Mouse (Mus musculus) urinary bladder, postnatal 36 days (tissue): Measurements from ENCODE around the gene Nrl.

Experiments
- DNase-seq, 2 experiments: peaks; one replicate each; pipeline ENCODE4 v3.0.0; 2022; ENCODE audit warnings: low spot score in 2 of 2, mixed read lengths in 1 of 2

Nrl gene

DNA sequence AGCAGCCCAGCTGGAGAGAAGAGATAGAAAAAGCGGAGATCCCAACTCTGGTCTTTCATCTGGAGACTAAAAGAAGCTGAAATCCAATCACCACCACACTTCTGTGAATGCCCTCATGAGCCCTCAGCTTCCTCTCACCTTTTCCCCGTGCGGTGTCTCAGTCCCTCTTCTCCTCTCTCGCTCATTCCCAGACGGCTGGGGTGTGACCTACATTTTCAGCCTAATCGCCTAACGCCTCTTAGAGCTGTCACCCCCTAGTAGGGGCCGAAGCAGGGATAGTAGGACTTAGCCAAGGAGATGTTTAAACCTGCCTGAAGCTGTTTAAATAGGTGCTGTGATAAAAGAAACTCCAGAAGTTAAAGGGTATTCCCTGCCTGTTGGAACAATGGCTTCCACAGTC lies at the start of gene Nrl:
TSS of gene Nrl (minus strand) at position 197 of the 400 bp plus-strand sequence.
- DNase-seq, result no peak

GRCm38 (mm10) chr14:55571760-55572159 lies 47.0 kb upstream of the Nrl start:
- DNase-seq, result no peak

DNA sequence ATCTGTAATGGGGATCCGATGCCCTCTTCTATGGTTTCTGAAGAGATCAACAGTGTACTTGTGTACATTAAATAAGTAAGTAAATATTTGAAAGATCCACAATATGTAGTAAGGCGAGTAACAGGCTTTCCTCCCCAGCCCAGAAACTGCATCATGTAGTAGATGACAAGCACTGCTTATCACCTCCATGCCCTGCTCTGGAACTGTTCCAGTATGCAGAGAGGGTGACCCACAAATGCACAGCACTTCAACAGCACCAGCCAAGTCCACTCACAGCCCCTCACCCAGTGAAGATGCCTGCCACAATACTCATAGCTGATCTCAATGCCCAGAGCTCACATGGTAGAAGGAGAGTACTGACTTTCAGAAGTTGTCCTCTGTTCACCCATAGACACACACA lies 45.8 kb upstream of the Nrl start:
- DNase-seq, result no peak

DNA sequence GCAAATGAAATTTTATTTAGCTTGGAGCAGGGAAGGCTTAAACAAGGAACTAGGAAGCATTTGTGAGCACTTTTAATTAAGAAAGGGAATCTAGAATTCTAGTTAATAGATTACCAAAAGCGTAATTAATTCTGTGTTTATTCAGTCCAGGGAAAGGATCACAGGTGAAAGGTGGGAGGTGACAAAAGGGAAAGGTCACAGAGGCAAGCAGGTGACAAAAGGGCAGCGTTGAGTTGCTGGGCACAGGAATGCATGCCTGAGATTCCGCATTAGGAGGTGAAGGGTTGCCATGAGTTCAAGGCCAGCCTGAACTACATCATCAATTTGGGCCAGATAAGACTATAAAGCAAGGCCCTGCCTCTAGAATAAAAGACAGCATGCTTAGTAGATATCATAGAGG lies 42.7 kb upstream of the Nrl start:
- no peak for DNase-seq

DNA sequence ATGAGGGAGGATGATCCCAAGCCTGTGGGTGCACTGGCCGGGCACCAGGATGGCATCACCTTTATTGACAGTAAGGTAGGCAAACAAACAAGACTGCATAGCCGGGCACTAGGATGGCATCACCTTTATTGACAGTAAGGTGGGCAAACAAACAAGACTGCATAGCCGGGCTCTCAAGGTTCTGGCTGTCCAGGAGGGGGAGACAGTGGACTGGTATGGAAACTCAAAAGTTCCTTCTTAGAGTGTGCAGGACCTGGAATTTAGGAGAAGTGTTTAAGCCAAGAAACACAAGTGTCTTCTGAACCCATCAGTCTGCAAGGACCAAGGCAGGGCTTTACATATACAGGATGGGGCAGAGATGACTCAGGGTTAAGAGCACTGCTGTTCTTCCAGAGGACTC lies 41.0 kb upstream of the Nrl start:
- no peak for DNase-seq

DNA sequence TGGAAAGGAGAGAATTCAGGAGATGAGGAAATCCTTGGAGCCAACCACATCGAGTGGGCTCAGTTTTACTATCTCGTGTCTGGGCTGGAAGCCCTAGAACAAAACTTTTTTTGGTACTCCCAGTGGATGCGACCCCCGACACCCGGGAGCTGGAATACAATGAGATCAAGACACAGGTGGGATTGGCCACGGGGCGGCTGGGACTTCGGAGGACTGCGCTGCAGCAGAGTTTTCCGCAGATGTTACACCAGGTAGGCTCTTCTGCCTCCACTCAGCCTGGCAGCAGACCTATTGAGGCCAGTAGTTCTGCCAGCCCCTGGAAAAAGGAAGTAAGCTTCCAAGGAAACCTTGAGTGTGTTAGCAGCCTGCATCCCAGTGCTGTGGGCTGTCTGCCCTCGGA lies 38.5 kb upstream of the Nrl start:
- DNase-seq, result no peak

- DNase-seq, result no peak
Observed at GRCm38 (mm10) chr14:55561860-55562259, 37.1 kb upstream of the Nrl start.

- peak; percentile 95 to 98 for DNase-seq
Observed at GRCm38 (mm10) chr14:55560202-55561073, 35.7 kb upstream of the Nrl start, which contains the start of gene A730061H03Rik. Gene A730061H03Rik (minus strand): TSS chr14:55560406.

DNA sequence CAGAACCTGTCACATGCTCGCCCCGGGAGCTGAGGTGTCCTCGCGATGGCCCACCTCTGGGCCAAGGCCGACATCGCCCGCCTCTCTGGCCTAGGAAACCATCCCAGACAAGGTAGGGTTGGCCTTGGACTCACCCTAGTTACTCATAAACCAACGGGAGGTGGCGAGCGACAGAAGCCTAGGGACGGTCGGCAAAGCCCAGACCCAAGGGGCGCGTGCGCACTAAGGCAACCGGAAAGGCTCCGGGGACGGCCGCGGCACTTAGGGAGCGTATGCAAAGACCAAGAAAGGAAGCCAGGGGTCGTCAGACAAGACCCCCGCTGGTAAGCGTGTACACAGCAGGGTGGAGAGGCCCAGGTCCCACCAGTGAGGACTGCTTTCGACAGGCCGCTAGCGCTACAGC lies 35.0 kb upstream of the Nrl start, which contains the start of gene Dcaf11:
TSS of gene Dcaf11 (plus strand) at position 208 of the 403 bp plus-strand sequence.
- peak; percentile 82 to 90 for DNase-seq

- DNase-seq, result no peak
Observed at GRCm38 (mm10) chr14:55558740-55559448, 34.1 kb upstream of the Nrl start.

GRCm38 (mm10) chr14:55557587-55557986 lies 32.8 kb upstream of the Nrl start:
- no peak for DNase-seq

DNA sequence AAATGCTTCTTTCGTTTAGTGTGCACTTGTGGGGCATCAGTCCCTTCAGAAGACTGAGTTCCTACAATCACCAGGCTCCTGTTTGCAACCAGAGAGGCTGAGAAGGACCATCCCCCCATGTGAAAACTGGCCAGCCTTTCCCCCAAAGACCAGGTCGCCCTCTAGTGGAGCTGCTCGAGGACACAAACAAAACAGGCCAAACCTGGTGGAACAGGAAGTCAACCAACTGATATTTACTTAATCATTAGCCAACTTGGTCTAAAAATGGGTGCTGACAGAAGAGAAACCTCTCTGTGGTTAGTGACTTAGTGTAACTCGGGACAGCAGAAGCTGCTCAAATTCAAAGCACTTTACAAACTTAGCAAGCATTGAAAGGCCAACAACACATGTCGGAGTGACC lies 32.2 kb upstream of the Nrl start:
- DNase-seq, result peak; percentile 77 to 87

GRCm38 (mm10) chr14:55555788-55556187 lies 31.0 kb upstream of the Nrl start:
- DNase-seq, result no peak

DNA sequence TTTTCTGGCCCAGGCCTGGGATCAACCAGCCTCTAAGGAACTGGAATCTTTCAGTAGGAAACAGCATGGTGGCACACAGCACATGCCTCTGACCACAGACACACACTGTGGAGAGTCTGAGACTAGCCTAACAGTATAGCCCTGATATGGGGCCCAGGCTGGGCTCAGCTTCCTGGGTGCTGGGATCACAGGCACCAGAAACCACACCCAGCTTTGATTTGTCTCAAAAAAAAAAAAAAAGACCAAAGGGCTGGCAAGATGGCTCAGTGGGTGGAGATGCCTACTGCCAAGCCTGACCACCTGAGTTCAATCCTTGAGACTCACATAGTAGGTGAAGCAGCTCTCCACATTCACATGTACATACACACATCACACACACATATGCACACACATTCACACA lies 29.9 kb upstream of the Nrl start:
- DNase-seq, result no peak

DNA sequence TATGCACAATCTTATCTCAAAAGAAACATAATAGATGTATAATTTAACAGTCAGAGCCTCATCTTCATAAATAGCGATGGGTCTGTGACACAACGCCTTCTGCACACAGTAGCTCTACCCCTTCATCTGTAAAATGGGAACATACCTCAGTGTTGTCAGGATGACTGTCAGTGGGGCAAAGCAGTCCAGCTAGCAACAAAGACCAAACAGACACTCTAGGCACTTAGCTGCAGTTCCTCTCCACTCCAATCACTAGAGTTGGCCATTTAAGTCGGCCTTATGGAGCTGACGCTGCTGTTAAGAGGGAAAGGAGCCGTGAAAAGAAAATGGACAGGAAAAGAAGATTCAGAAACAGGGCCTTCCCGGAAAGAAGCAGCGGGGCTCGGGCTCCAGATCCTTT lies 27.0 kb upstream of the Nrl start:
- no peak for DNase-seq

DNA sequence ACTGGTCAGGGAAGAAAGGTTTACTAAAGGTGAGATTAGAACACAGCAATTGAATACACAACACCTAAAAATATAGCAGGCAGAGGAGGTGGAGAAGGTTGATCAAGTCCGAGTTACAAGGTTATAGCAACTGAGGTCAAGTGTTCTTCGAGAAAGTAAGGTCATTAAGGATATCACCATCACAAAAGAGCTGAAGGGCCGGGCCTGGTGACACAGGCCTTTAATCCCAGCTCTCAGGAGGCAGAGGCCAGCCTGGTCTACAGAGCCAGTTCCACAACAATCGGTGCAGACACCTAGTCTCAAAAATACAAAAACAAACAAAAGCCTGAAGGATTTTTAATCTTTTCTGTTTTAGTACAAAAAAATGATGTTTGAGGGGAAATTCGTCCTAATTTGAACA lies 26.6 kb upstream of the Nrl start:
- no peak for DNase-seq

DNA sequence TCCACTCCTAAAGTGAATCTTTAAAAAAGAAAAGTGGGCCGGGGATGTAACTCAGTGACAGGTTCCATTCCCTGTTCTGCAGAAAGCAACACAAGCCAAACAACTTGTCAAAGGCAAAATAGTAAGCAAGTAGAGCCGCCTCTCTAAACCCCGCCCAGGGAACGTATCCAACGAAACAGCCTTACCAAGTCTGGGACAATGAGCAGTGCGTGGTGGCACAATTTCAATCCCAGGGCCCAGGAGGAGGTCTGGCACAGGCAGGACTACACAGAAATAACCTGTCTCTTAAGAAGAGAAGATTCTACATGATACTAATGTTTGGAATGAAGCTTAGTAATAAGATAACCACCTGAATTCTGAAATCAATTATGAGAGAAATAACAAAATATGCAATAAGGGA lies 25.4 kb upstream of the Nrl start:
- no peak for DNase-seq

DNA sequence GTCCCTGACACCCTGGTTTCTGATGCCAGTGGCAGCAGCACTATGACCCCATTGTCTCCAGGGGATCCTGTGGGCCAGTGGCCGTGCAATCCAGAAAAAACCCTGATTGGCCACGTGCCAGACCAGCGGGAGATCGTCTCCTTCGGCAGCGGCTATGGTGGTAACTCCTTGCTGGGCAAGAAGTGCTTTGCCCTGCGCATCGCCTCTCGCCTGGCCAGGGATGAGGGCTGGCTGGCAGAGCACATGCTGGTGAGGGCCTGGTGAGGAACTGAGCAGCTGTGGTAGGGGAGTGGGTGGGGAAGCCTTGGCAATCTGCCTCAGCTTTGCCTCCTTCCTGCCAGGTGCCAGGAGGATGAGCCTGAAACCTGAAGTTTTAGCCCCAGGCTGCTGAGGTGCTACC lies 19.6 kb upstream of the Nrl start:
- no peak for DNase-seq

GRCm38 (mm10) chr14:55542268-55542667 lies 17.5 kb upstream of the Nrl start:
- no peak for DNase-seq

DNA sequence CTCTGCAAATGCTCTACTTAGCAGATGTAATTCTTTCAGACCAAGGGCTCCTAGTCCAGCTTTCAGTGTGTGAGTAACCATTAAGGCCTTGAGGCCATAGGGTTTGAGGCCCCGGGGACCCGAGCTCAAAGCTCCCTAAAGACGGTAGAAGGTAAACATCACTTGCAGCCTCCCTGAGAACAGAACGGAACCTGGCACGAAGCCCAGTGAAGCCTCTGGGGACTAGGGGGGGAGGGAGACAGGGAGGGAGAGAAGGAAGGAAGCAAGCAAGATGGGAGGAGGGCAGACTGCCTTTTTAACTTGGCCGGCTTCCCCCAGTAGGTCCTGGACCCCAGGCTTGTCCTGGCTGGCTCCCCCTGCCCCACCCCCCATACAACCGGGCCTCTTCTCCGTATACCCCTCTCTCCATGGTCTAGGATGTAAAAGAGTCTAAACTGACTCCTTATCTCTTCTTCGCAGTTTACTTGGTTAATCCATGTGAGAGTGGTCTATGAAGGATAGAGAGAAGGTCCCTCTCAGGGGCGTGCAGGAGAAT lies 16.1 kb upstream of the Nrl start:
- peak; percentile 61 to 85 for DNase-seq

- peak; percentile 85 to 92 for DNase-seq
Observed at GRCm38 (mm10) chr14:55540067-55540786, 15.4 kb upstream of the Nrl start, which contains the start of gene Pck2. Gene Pck2 (plus strand): TSS chr14:55540266.
